Mouse (Mus musculus) thymus, adult 2 months (tissue): Measurements from ENCODE around the gene Rasa3.

Source experiments
- CTCF ChIP-seq: fragments of 200-500 bp; IDR thresholded peaks from 2 replicates; pipeline ENCODE4 v1.5.1; 2012; ENCODE audit warnings: mild to moderate bottlenecking, control low read depth, low read length, moderate library complexity, borderline replicate concordance; ENCODE audit not compliant: control insufficient read depth, poor library complexity, insufficient read depth; ENCODE audit errors: extremely low read depth
- POLR2A ChIP-seq: fragments of 200-500 bp; IDR thresholded peaks from 2 replicates; pipeline ENCODE4 v1.6.1; 2012; ENCODE audit warnings: mild to moderate bottlenecking, low read length, control low read depth, moderate library complexity; ENCODE audit not compliant: control insufficient read depth, poor library complexity, insufficient read depth; ENCODE audit errors: extremely low read depth

DNA sequence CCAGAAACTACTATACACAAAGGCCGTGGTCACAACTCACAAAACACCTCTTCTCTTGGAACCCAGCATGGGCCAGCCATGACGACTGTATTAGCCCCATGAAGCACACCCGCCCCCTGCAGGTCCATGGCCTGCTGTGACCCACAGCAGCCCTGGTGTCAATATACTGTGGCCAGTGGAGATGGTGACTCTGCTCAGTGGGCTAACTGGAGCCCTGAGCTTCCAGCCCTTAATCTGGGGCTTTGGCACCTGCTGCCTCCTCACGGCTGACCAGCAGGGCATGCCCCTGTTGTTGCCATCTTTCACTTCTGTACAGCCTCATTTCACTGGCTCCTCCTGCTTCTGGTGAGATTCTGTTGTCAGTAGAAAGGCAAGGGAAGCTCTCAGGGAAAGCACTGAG lies 4.2 kb downstream of the Rasa3 start:
- TF ChIP-seq CTCF (no peak), POLR2A (no peak)
